Mouse (Mus musculus) small intestine, adult 2 months (tissue): Measurements from ENCODE around the gene Sfrp5.

Experiments
- CTCF ChIP-seq: fragments of 200-500 bp; IDR thresholded peaks from 2 replicates; pipeline ENCODE4 v1.5.1; 2012; ENCODE audit warnings: low read depth, mild to moderate bottlenecking, control low read depth, inconsistent platforms, low read length, moderate library complexity, mixed read lengths; ENCODE audit not compliant: insufficient replicate concordance, insufficient read length; ENCODE audit errors: extremely low read depth
- POLR2A ChIP-seq: fragments of 200-500 bp; IDR thresholded peaks from 2 replicates; pipeline ENCODE4 v1.6.1; 2012; ENCODE audit warnings: low read depth, mild to moderate bottlenecking, control low read depth, inconsistent platforms, low read length, moderate library complexity

DNA sequence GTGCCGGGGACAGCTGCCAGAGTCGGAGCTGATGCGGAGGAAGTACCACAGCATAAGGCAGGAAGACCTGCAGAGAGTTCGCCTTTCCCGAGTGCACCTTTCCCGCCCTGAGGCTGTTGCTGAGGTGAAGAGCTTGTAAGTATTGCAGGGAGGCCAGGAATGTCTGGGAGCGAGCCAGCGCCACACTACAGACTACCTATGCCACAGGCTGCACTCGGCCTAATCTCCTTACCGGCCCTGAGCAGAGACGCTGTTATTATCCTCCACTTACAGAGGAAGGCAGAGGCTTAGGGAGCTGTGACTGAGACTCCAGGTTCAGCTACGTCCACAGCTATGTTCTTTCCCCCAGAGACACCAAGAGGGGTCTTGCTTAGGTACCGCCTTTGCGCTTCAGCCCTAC lies 22.7 kb downstream of the Sfrp5 start:
- TF ChIP-seq POLR2A (no peak), CTCF (no peak)
